Mouse (Mus musculus) c-Kit-negative CD71-positive TER-119-positive erythroid progenitor cells, embryonic 14.5 days (primary cell): ENCODE results near the gene Tenm2.

ENCODE experiments used
- DNase-seq: peaks from one replicate; pipeline ENCODE4 v3.0.0-alpha.2; 2013; ENCODE audit warnings: low read depth, low spot score

The Tenm2 gene

DNA sequence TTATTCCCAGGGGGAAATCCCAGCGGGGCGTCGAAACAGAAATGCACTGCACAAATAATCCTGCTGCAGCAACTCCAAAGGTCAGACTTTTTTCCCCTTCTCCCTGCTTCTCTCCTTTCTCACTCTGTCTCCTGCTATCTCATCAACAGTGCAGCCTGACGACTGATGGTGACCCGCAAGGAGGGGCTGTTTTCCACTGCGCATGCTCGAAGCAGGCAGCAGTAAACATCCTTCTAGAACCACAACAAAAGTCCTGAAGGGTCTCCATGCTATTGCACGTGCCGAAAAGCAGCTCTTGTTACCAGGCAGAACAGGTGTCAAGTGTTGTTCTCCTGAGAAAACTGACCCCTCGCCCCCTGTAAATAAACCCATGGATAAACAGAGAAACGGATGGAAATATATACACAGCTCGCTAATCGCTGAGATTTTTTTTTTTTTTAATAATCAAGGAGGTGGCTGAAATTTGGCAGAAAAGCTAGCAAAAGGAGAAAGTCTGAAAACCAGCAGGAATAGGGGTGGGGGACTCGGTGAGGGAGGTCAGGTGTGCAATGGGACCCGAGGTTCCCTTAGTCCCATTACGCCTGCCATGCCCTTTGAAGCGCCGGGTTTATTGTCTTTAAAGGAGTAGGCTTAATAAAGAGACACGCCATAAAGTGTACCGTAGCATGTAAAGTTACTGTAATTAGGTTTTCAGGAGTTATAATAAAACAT is 958.4 kb downstream of the Tenm2 start:
- DNase-seq, result no peak

DNA sequence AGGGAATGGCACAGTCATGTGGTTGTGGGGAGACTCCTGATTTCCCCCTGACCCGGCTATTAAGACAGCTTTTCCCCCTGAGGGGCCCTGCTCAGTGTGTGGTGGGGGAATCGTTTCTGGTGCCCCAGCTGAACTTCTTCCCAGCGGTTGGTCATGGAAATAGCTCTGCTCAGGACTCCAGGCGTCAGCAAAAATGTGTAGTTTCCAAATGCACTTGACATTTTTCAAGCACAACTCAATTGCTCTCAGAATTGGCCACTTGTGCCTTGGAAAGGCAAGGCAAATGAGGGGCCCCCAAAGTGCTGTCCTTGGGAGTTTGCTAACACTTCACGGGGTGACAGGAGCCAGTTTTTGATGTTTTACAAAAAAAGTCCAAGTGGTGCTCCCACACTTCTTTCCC is 959.7 kb downstream of the Tenm2 start:
- no peak for DNase-seq

DNA sequence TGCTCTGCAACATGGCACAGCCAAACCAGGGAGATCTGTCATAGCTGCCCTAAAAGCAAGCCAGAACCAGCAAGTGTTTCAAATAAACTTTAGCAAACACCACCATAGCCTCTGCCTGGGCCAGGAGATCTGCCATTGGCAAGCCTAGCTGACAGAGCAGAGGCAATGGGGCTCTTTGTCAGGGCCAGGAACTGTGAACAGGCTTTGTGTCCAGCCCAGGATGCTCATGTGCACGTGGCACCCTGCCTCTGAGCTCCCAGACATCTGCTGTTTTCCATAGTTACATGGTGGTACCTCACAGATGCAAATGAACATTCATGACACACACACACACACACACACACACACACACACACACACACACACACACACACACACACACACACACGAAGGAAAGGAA is 963.6 kb downstream of the Tenm2 start:
- no peak for DNase-seq

DNA sequence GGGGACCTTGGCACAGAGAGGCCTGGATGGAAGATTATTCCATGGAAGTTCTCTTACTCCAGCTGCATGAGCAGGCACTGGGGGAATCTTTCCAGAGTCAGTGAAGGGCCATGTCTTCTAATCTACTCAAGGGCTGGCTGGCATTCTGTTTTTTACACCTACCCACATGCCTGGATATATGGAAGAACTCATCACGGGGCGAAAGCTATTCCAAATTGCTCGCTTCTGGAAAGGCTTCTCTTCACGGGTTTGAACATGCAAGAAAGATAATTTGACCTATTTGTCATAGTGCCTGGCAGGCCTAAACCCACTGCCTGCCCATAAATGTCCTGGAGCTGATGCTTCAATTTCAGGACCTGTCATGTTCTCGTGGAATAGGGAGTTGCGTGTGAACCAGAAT is 965.8 kb downstream of the Tenm2 start:
- no peak for DNase-seq

DNA sequence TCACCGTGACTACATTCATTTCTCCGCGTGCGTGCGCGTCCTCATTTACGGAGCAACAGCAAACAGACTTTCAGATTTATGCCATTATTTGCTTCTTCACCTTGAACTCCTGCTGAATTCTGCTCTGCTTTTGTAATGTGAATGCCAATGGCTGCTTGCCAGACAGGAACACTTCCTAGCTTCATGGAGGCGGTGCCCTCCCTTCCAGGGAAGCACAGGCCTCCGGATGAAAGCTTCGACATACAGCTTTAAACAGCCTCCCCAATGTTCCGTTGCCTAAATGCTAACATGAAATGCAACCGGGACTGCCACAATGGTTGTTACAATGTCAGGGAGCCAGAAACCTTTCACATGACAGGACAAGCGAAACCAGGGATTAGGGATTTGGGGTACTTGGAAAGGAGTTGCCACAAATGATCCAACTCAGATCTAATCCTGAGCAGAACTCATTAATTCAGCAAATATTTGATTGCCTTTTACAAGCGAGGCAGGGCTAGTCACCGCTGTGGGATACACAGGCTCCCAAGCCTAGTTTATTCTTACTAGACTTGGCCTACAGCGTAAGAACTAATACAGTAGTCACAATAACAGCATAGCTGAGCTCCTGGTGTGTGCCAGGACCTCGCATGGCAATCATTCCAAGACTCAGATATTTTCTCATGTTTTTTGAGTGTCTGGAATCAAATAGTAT is 970.8 kb downstream of the Tenm2 start:
- no peak for DNase-seq

DNA sequence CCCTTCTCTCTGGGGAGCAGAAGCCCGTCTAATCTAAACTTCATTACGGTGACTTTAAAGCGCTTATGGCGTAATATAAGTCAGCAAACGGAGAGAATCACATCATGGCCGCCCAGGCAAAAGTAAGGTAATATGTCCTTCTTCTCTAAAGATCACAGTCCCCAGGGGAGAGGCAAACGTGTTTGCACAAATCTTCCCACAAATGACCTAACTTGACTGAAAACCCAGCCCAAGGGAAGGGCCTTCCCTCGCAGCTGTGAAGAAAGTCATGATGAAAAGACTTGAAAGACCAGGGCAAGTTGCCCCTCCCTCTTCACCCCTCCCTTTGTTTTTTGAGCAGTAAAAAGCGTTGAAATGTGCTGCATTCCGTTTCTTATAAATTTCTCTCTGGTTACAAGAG is 971.9 kb downstream of the Tenm2 start:
- no peak for DNase-seq

DNA sequence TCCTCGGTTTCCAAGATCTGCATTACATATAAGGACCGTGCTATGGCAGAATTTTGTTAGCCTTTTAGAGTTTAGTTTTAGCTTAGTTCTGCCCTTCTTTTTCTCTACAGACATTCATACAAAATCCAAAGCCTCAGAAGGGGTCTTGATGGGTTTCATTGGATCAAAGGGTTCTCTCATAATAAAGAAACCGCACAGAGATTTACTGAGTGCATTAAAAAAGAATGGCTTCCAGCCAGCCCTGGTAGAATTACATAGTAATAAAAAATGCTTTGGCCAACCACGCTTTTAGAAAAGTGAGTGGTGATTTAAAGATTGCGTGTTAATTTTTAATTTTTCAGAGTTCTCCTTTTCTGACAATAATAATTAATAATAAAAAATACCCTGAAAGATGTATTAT is 978.6 kb downstream of the Tenm2 start:
- DNase-seq, result no peak

DNA sequence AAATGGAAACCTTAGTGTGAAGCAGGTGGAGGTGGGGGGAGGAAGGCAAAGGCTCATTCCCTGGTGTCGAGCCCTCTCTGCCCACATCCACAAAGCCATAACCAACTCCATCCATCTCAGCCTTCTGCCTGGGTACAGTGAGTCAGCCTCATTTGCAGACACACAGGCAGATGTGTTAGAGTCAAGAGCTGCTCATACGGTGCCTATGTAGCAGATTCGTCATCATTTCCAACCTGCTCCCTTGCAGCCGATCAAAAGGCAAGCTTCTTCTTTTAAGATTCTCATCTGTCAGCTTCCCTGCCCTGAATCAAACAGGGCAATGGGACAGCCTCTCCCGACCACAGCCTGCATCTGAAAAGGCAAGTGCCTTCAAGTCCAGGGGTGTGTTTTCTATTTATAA is 979.0 kb downstream of the Tenm2 start:
- no peak for DNase-seq

DNA sequence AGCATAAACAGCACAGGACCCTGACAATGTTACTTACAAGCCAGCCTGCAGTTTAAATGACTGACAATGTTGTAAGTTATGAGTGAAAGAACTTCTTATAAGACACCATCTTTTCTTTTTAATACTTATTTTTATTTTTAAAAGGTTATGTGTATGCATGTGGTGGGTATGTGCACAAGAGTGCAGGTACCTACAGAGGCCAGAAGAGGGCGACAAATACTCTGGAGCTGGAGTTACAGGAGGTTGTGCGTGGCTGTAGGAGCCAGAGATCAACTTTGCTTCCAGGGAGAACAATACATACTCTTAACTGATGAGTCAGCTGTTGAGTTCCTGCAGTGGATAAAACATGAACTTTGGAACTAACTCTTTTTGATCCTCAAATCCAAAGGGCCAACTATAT is 981.7 kb downstream of the Tenm2 start:
- no peak for DNase-seq

DNA sequence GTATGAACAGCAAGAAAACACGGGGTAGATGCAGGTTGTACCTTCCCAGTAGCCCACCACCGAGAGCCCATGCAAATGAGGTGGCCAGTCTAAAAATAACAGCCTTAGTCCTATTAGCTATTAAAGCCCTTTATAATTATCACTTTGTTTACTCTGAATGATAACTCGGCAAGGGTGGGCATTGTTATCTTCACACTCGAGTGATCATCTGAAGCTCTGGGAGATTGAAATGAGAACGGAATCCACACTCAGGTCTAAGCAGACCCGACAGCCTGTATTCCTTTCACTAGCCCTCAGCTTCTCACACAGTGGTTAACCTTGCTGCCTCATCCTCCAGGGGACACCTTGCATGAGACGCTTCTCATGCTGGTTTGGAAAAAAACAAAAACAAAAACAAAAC is 985.7 kb downstream of the Tenm2 start:
- DNase-seq, result no peak

DNA sequence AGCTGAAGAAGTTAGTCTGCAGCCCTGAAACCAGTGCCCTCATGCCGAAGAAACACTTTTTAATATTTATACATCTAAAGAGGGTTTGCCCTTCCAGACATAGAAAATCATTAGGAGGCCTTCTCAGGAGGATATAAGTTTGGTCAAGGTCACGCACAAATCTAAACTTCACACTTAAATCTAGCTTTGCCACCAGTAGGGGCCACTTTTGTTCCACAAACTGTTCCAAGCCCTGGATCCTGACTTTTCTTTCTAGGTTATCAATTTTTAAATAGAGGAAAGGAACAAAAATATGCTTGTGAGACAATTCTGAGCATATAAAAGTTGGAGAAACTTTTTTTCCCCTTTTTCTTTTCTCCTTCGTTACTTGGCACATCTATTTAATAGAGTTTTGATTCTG is 989.6 kb downstream of the Tenm2 start:
- DNase-seq, result no peak

DNA sequence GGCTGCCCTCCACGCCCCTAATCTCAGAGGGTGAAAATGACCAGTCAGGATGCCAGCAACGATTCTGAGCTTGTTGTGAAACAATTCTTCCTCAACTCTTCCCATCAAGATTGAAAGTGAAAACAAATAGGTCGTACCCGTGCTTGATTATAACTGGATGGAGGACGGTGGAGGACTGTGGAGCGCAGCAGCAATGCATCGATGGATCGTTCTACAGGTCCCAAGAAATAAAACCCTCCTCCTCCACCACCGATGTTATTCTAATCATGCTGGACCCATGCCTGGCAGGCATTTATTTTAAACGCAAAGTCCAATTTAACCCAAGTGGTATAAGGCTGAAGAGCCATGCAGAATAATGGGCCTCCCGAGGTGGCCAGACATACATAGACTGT is 991.3 kb downstream of the Tenm2 start:
- no peak for DNase-seq

DNA sequence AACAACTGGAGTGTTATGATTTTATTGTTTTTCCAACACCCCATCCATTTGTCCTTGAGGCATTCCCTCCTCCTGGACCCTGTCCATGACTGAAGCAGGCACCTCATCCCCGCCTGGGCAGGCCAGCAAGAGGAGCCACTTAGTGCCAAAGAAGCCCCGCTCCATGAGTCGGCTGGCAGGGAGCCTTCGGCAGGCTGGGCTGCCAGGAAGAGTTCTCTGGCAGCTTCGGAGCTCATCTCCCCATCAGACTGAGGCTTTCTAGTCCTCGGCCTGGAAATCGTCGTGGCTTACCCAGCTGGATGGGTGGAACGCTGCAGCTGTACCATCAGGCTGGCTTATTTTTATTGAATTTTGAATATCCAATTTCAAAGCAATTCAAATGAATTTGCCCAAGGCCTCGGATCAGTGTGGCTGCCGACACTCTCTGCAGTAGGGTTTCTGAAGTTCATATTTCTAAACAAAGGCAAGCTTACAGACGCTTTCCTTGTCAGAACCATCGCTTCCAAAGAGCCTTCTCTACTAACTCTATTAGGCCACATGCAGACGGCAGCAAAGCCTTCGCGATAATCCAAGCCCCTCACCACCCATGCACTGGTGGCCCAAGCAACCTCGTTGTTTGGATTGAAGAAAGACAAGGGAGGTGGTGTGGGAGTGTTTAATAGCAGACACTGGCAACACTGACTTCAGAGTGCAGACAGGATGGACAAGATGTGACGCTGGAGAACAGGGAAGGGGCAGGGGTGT is 991.8 kb downstream of the Tenm2 start:
- DNase-seq, result no peak

DNA sequence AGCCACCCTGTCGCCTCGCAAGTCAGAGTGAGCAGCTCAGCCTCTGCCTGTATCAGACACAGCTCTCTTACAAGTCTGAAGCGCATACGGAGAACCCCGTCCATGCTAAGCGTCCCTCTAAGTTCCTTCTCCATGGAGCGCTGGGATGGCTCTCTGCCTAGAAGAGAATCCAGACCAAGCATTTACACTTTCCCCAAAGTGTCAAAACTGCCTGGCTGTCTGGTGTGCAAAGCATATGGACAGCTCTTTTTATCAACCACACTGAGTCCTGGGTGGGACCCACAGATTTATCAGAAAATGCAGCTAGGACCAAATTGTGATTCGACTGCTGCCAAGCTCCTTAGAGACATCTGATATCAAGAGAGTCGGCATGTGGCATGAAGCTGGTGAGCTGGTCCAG is 996.9 kb downstream of the Tenm2 start:
- DNase-seq, result no peak

DNA sequence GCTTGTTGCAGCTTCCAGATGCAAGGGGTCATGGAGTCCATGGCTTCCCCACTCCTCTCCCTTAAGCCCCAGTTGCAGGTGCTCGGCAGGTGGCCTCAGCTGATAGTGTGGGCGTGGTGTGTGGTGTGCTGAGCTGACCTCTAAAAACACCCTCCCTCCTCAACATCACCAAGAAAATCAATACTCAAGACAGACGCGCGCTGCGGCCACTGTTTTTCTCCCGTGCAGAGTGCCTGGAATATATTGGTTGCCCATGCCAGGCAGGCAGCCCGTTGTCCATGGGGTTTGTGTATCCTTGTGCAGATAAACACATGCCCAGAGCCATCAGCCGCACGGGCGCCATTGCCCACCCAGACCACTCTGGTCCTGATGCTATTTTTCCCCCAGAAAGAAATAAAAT is 1007.1 kb downstream of the Tenm2 start:
- no peak for DNase-seq

DNA sequence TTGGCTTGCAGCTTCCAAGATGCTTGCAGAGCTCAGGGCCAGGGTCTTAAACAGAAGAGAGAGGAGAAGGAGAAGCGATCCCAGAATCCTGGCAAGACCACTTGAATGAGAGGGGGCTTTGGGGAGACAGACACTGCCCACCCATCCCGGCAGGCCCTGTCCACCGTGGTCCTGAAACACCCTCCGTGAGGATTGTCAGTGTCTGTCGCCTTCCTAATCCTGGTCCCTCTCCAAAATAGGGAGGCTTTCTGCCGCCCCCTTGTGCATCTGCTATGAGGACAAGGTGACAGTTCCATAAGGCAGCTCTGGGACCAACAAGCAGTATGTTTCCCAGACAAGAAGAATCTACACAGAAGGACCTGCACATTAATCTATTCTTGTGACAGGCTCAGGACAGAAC is 1007.6 kb downstream of the Tenm2 start:
- DNase-seq, result no peak

DNA sequence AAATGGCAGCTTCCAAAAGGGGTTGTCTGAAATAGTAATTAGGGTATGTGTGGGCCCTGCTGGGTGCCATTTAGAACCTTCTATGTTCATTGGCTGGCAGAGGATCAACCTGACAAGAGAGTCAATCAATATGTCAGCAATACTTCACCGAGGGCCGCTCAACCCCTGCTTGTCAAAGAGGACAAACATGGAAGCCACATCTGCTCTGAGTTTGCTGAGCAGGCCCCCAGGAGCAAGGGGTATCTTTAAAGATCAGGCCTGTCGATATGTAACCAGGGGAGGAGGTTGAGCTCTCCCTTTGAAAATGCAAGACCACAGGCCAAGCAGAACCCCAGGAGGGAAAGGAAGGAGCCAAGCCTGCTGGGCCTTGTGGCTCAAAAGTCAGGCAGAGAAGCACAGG is 1009.7 kb downstream of the Tenm2 start:
- no peak for DNase-seq

DNA sequence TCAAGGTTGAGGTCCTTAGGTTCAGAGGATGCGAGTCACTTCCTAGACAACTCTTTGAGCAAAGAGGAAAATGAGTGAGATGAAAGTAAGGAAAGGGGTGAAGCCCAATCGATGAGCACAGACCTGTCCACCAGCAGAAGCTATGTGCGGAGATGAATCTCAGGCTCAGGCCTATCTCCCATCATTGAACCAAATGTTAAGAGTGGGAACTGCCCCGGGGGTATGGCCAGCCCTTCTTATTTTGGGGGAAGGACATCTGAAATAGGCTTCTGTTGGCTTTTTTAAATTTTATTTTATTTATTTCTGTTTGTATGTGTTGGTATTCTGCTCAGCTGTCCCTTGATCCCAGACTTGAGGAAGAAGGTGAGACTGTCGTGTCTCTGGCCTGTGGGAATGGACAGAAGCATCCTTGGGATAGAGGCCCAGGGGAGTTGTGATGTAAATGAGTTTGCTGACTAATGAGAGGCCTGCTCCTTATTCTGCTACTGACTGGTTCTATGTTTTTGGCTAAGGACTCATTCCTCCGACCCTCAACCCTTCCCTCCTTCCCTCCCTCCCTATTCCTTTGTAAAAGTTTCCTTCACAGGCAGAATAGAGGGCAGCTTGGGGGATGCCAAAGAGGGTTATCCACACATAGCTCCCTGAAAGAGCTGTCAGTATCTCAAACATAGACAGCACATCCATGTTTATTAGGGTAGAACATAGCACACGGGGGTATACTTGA is 1011.9 kb downstream of the Tenm2 start:
- DNase-seq, result no peak

DNA sequence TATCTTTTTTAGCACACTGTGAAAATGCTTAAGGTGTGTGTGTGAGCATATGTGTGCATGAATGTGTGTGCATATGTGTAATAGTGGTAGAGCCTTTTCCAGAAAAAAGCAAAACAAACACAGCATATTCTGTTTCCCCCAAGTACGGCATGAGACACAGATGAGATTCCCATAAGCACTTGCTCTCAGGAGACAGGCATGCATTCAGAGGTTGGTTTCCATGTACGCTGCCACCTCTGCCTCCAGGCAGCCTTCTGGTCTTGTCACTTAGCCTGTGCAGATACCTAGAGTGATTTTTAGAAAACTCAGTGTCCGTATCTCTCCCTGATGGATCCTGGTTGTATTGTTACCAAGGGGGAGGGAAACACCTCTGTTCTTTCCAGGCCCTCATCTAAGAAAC is 1013.7 kb downstream of the Tenm2 start:
- no peak for DNase-seq

DNA sequence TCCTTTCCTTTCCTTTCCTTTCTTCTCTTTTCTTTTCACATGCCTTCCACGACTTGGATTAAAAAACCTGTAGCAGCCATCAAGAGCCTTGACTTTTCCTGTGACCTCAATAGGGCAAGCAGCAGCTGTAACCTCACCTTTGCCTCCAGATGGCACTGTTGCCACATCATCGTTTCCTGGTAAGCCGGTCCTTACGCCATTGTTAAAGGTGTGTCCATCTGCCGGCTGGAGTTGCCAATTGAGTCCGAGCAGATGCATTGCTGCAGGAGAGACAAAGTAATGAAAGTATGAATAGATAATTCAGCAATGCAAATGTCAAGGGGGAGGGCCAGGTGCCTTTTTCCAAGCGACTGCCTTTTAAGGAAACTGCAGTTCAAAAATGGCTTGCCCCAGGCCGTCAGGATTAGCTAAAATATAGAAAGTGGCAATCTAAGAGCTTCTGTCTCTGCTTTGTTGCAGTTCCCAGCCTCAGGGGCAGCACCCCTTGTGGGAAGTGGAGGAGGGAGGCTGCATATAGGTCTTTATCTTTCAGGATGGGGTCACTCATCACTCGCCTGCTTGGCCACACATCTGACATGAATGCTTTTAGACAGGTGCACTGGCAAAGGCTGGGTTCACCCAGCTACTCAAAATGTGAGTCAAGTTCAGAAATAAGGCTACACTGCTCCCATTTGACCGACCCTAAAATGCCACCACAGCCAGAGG is 1014.3 kb downstream of the Tenm2 start:
- no peak for DNase-seq

DNA sequence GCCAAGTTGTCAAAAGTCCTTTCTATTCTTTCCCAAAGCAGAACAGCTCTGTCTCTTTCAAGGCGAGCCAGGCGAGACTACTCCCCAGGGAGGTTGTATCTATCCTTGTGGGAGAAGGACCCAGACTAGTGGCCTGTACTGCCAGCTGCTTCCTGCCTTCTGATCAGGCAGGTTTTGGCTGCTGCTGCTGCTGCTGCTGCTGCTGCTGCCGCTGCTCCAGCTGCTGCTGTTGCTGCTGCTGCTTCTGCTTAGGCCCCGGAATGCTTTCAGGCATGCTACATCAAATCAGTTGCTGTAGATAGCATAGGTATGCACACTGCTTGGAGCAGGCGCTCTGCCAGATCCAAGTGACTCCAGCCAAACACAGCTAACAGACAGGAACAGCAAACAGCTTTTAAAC is 1015.1 kb downstream of the Tenm2 start:
- no peak for DNase-seq

DNA sequence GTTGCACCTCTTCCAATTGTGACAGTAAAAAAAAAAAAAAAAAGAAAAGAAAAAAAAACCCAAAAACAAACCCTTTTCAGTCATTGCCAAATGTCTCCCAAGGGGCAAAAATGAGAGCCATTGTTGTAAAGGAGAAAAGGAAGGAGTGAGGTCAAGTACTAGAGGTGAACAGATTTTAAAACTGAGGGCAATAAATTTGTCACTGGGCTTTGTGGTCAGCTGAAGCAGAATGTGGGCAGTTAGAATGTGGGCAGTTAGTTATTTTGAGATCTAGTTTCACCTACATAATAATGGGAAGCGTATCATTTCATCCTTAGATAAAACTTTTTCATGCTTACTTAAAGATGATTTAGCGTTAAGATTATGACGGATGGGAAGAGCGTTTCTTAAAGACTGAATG is 1016.2 kb downstream of the Tenm2 start:
- DNase-seq, result no peak
